Mouse (Mus musculus) hindbrain, embryonic 14.5 days (tissue): ENCODE measurements around the gene Dab1. TPM values are rescaled to one million over a fixed set of nuclear protein-coding genes. Genes with fewer than 3 reads are reported as not detected.

Source experiments
- ATAC-seq: fragments of 200-750 bp; cut with Nextera tagmentation; 2 replicates; pipeline ENCODE4 v1.8.0; 2017; ENCODE audit warnings: moderate number of reproducible peaks, mild to moderate bottlenecking, moderate TSS enrichment, moderate library complexity; ENCODE audit not compliant: low FRiP score
- DNase-seq: peaks from one replicate; pipeline ENCODE4 v3.0.0-alpha.2; 2015; ENCODE audit warnings: low spot score
- H3K27ac ChIP-seq: fragments of 300-500 bp; sonication (generic); 2 replicates; pipeline ENCODE4 v1.5.1; 2014; ENCODE audit warnings: mild to moderate bottlenecking, moderate library complexity
- H3K27me3 ChIP-seq: fragments of 300-500 bp; sonication (generic); 2 replicates; pipeline ENCODE4 v1.6.1; 2014; ENCODE audit warnings: mild to moderate bottlenecking, low read length, mixed read lengths; ENCODE audit not compliant: control insufficient read depth, insufficient read depth
- H3K36me3 ChIP-seq: fragments of 300-500 bp; sonication (generic); replicated peaks from 2 replicates; pipeline ENCODE4 v1.6.1; 2014; ENCODE audit not compliant: control insufficient read depth, insufficient read depth
- H3K4me1 ChIP-seq: fragments of 300-500 bp; sonication (generic); replicated peaks from 2 replicates; pipeline ENCODE4 v1.6.1; 2014; ENCODE audit warnings: antibody characterized with exemption, low read length, mixed read lengths; ENCODE audit not compliant: control insufficient read depth, insufficient read depth
- H3K4me2 ChIP-seq: fragments of 300-500 bp; sonication (generic); replicated peaks from 2 replicates; pipeline ENCODE4 v1.6.1; 2014; ENCODE audit warnings: mild to moderate bottlenecking, moderate library complexity
- H3K4me3 ChIP-seq: fragments of 300-500 bp; sonication (generic); replicated peaks from 2 replicates; pipeline ENCODE4 v1.5.1; 2014; ENCODE audit warnings: mild to moderate bottlenecking, low read length
- H3K9ac ChIP-seq: fragments of 300-500 bp; sonication (generic); 2 replicates; pipeline ENCODE4 v1.6.1; 2014
- H3K9me3 ChIP-seq: fragments of 300-500 bp; sonication (generic); 2 replicates; pipeline ENCODE4 v1.6.1; 2016; ENCODE audit warnings: low read length; ENCODE audit not compliant: control insufficient read depth
- WGBS: fragments of 180-500 bp; shearing (Covaris S2); extraction: QIAGEN DNeasy Blood & Tissue Kit; methylation state at CpG from one replicate; pipeline ENCODE4 v1.1.7; 2014; 5-methylcytosine and 5-hydroxymethylcytosine counted together
- polyA plus RNA-seq: library from polyadenylated mRNA; unstranded; fragments of >200 nt; fragmentation: Nextera tagmentation; extraction: Ambion mirVana; gene quantifications from 2 replicates; pipeline ENCODE4 v1.2.1, GENCODE M21; 2014

The Dab1 gene
- polyA plus RNA-seq, 1 experiment from 2014 or later, result 62.9 TPM

GRCm38 (mm10) chr4:104366491-104366890 is 747.3 kb downstream of the Dab1 start:
- H3K36me3 ChIP-seq, result no peaks in the 10 kb centered on the region
- ATAC-seq, result no peak
- DNase-seq, result no peak
- WGBS, result 5% methylated on average over 8 of the region's 8 CpGs
- H3K4me3 ChIP-seq, result peak overlapping the region; percentile 72
- H3K27ac ChIP-seq, result peak overlapping the region; percentile 92
- peak overlapping the region; percentile 82 for H3K9ac ChIP-seq
- 0 out of 2 replicates have a peak, but pooled peaks cover 4% of the 10 kb centered on the region for H3K27me3 ChIP-seq
- H3K4me2 ChIP-seq, result peak overlapping the region; percentile 92
- H3K4me1 ChIP-seq, result peaks cover 7% of the 10 kb centered on the region; the same call in 1 of the 2 replicates
- H3K9me3 ChIP-seq, result no peaks in the 10 kb centered on the region

GRCm38 (mm10) chr4:104366894-104367740 is 748.0 kb downstream of the Dab1 start:
- Histone ChIP-seq H3K36me3 (no peaks in the 10 kb centered on the region), H3K9ac (peak overlapping the region; percentile 82), H3K27ac (peak overlapping the region; percentile 92), H3K4me1 (peaks cover 7% of the 10 kb centered on the region; the same call in 1 of the 2 replicates), H3K27me3 (0 out of 2 replicates have a peak, but pooled peaks cover 4% of the 10 kb centered on the region), H3K4me3 (peak overlapping the region; percentile 72), H3K4me2 (peak overlapping the region; percentile 92), H3K9me3 (no peaks in the 10 kb centered on the region)
- WGBS, result under 1% methylated on average over 67 of the region's 94 CpGs
- DNase-seq, result peak; percentile 72
- ATAC-seq, result peak; percentile 88

DNA sequence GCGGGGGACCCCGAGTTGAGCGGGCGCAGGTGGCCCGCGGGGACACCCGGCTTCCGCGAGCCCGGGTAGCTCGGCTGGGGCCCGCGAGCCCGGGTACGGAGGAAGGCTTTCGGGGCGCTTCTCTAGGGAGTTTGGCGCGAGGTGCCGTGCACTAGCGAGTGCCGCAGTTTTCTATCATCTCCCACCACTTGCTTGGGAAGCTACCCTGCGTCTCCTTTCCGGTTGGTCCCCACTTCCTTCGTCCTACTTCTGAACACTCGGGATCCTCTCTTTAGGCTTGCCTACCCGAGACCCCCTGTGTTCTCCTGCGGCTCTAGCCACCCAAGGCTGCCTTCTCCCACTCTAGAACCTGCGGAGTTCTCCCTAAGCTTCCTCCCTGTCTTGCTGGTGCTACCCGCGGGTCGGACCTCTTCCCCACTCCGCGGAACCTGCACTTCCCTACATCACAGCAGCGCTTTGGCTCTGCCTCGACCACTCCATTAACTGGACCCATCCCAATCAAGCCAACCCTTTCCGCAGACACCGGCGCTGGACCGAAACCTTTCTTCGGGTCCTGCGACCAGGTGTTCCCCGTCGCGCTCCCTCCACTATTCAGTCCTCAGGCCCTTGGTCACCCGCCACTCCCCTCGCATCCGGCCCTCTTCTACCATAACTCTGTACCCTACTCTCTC is 748.7 kb downstream of the Dab1 start:
- Histone ChIP-seq H3K27ac (peak overlapping the region; percentile 92), H3K4me1 (peaks cover 7% of the 10 kb centered on the region; the same call in 1 of the 2 replicates), H3K4me2 (peak overlapping the region; percentile 92), H3K4me3 (peak overlapping the region; percentile 72), H3K9ac (peak overlapping the region; percentile 82), H3K27me3 (0 out of 2 replicates have a peak, but pooled peaks cover 4% of the 10 kb centered on the region), H3K9me3 (no peaks in the 10 kb centered on the region), H3K36me3 (no peaks in the 10 kb centered on the region)
- ATAC-seq (peak; percentile 25; the same call in 1 of the 2 replicates), DNase-seq (peak; percentile 44)
- under 1% methylated on average over 45 of the region's 48 CpGs for WGBS

GRCm38 (mm10) chr4:104368561-104369021 is 749.4 kb downstream of the Dab1 start:
- H3K27ac ChIP-seq, result peak overlapping the region; percentile 92
- DNase-seq (peak; percentile 66), ATAC-seq (peak; percentile 74; the same call in 1 of the 2 replicates)
- peak overlapping the region; percentile 72 for H3K4me3 ChIP-seq
- H3K27me3 ChIP-seq, result 0 out of 2 replicates have a peak, but pooled peaks cover 4% of the 10 kb centered on the region
- H3K4me2 ChIP-seq, result peak overlapping the region; percentile 92
- peak overlapping the region; percentile 82 for H3K9ac ChIP-seq
- no peaks in the 10 kb centered on the region for H3K9me3 ChIP-seq
- H3K4me1 ChIP-seq, result peaks cover 7% of the 10 kb centered on the region; the same call in 1 of the 2 replicates
- no peaks in the 10 kb centered on the region for H3K36me3 ChIP-seq
- 0% methylated on average over 20 of the region's 20 CpGs for WGBS

GRCm38 (mm10) chr4:104369091-104369490 is 749.9 kb downstream of the Dab1 start:
- Histone ChIP-seq H3K9ac (peak overlapping the region; percentile 82), H3K4me2 (peak overlapping the region; percentile 92), H3K36me3 (no peaks in the 10 kb centered on the region), H3K9me3 (no peaks in the 10 kb centered on the region), H3K4me3 (peak overlapping the region; percentile 72), H3K4me1 (peaks cover 7% of the 10 kb centered on the region; the same call in 1 of the 2 replicates), H3K27me3 (0 out of 2 replicates have a peak, but pooled peaks cover 4% of the 10 kb centered on the region), H3K27ac (0 out of 2 replicates have a peak overlapping the region, but pooled peaks have one; percentile 5)
- no peak for ATAC-seq
- DNase-seq, result peak; percentile 47
- WGBS, result 6% methylated on average over 7 of the region's 7 CpGs

DNA sequence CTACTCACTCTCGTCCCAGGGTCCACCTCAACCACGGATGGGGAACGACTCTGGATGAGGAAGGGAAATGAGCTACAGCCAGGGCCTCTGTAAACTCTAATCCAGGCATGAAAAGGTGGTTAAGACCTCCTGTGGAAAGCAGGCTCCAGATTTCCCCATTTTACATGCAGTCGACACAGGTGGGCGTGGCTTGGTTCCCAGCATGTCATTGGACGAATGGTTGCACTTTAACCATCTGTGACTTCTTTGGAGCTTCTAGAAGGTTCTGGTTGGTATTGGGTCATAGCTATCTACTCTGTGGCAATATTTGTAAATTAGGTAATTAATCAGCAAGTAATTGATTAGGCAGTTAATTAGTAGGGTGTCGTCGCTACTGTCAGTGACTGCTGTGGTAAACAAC is 752.0 kb downstream of the Dab1 start:
- 84% methylated on average over 8 of the region's 8 CpGs for WGBS
- H3K4me3 ChIP-seq, result no peak overlapping the region
- H3K27ac ChIP-seq, result no peak overlapping the region
- H3K9ac ChIP-seq, result no peak overlapping the region
- no peaks in the 10 kb centered on the region for H3K9me3 ChIP-seq
- H3K36me3 ChIP-seq, result no peaks in the 10 kb centered on the region
- no peak for DNase-seq
- H3K27me3 ChIP-seq, result no peaks in the 10 kb centered on the region
- H3K4me2 ChIP-seq, result no peak overlapping the region
- ATAC-seq, result no peak
- peaks cover 6% of the 10 kb centered on the region; the same call in 1 of the 2 replicates for H3K4me1 ChIP-seq

GRCm38 (mm10) chr4:104374191-104374590 is 755.0 kb downstream of the Dab1 start:
- H3K4me2 ChIP-seq, result no peak overlapping the region
- H3K9ac ChIP-seq, result no peak overlapping the region

DNA sequence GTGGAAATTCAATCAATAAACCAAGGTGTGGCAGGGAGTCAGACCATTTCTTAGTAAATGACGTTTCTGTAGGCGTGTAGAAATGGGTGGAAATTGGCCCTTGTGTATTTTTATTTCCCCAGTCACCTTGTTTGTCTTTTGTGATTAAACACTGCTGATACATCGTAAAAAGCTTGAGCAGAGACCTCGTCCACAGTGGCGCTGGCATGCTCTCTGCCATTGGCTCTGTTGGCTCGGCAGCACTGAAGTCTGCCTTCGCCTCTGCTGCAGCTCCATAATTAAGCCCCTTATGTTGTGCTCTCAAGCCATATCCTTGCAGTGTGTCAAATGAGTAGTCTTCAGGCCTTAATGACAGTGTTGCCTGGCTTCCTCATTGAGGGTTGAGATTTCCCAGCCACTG is 765.5 kb downstream of the Dab1 start:
- ATAC-seq, result no peak
- no peak for DNase-seq
- Histone ChIP-seq H3K4me2 (no peak overlapping the region), H3K9ac (no peak overlapping the region), H3K27ac (peak overlapping the region; percentile 64; the same call in 1 of the 2 replicates), H3K27me3 (no peaks in the 10 kb centered on the region), H3K4me3 (no peak overlapping the region), H3K9me3 (no peaks in the 10 kb centered on the region), H3K36me3 (no peaks in the 10 kb centered on the region), H3K4me1 (peaks cover 4% of the 10 kb centered on the region; the same call in 1 of the 2 replicates)
- WGBS, result 52% methylated on average over 7 of the region's 7 CpGs

More at GRCm38 (mm10) chr4:104374191-104374590, 755.0 kb downstream of the Dab1 start:
- no peak for DNase-seq
- Histone ChIP-seq H3K27ac (no peak overlapping the region), H3K4me1 (peaks cover 3% of the 10 kb centered on the region; the same call in 1 of the 2 replicates), H3K36me3 (no peaks in the 10 kb centered on the region), H3K4me3 (no peak overlapping the region), H3K27me3 (0 out of 2 replicates have a peak, but pooled peaks cover 3% of the 10 kb centered on the region), H3K9me3 (no peaks in the 10 kb centered on the region)
- 92% methylated on average over 1 of the region's 1 CpGs for WGBS
- ATAC-seq, result no peak

GRCm38 (mm10) chr4:104385272-104385671 is 766.1 kb downstream of the Dab1 start:
- Histone ChIP-seq H3K27me3 (no peaks in the 10 kb centered on the region), H3K9me3 (no peaks in the 10 kb centered on the region), H3K4me1 (peaks cover 4% of the 10 kb centered on the region; the same call in 1 of the 2 replicates), H3K9ac (no peak overlapping the region), H3K4me2 (no peak overlapping the region), H3K36me3 (no peaks in the 10 kb centered on the region), H3K4me3 (no peak overlapping the region), H3K27ac (no peak overlapping the region)
- WGBS, result 30% methylated on average over 5 of the region's 5 CpGs
- DNase-seq (no peak), ATAC-seq (no peak)
